Mouse (Mus musculus): ENCODE results near the gene 2010111I01Rik. TPM values are rescaled to one million over a fixed set of nuclear protein-coding genes. Genes with fewer than 3 reads are reported as not detected.

The 2010111I01Rik gene
- polyA plus RNA-seq, 1 experiment from 2014 or later, result 129 TPM

- Histone ChIP-seq H3K9ac (no peak overlapping the region), H3K36me3 (no peaks in the 10 kb centered on the region), H3K4me3 (no peak overlapping the region), H3K9me3 (no peaks in the 10 kb centered on the region), H3K4me1 (peaks cover 21% of the 10 kb centered on the region), H3K27me3 (no peaks in the 10 kb centered on the region), H3K4me2 (no peak overlapping the region), H3K27ac (peak overlapping the region; percentile 16; the same call in 1 of the 2 replicates)
- no peak for ATAC-seq (ENCODE audit: borderline replicate concordance, extremely low read depth, low FRiP score, low TSS enrichment)
- 11% methylated on average over 3 of the region's 3 CpGs for WGBS
Observed at GRCm38 (mm10) chr13:62939371-62939770, 25.3 kb upstream of the 2010111I01Rik start.

DNA sequence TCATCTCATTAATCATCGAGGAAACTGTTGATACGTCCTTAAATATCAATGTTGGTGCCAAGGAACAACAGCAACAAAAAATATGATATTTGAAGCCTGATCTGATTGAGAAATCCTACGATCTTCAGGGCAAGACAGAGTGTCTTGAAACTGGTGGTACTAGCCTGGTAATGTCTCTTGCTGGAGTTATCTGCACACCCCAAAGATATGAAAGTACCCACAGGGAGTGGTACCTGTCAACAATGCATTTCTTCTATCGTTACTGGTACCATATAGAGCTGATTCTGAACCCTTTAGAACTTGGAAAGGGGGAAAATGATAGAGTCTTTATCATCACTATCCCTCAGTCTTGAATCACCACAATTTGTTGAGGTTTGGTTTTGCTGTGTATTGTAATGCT is 24.9 kb upstream of the 2010111I01Rik start:
- Histone ChIP-seq H3K9ac (no peak overlapping the region), H3K9me3 (no peaks in the 10 kb centered on the region), H3K27me3 (no peaks in the 10 kb centered on the region), H3K4me2 (no peak overlapping the region), H3K27ac (no peak overlapping the region), H3K36me3 (no peaks in the 10 kb centered on the region), H3K4me1 (peaks cover 25% of the 10 kb centered on the region), H3K4me3 (no peak overlapping the region)
- 67% methylated on average over 4 of the region's 4 CpGs for WGBS
- ATAC-seq (ENCODE audit: borderline replicate concordance, extremely low read depth, low FRiP score, low TSS enrichment), result no peak

DNA sequence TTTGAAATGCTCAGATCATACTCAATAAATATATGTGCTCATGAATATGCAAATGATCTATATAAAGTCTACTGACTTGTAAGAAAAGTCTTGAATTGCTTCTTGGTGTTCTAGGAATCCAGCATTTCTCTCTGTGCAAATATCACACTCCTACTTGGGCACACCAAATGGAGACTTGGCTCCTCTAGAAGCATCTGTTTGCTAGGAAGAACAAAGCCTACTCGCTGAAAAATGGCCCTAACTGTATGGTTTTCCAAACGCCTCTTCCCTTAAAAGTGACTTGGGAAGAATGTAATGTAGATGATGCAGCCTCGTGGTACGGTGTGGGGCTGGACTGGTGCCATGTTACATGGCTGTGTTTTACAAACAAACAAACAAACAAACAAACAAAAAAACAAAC is 24.0 kb upstream of the 2010111I01Rik start:
- H3K27me3 ChIP-seq, result no peaks in the 10 kb centered on the region
- no peak overlapping the region for H3K27ac ChIP-seq
- ATAC-seq (ENCODE audit: borderline replicate concordance, extremely low read depth, low FRiP score, low TSS enrichment), result no peak
- peaks cover 34% of the 10 kb centered on the region for H3K4me1 ChIP-seq
- H3K36me3 ChIP-seq, result no peaks in the 10 kb centered on the region
- no peak overlapping the region for H3K4me2 ChIP-seq
- no peak overlapping the region for H3K4me3 ChIP-seq
- H3K9ac ChIP-seq, result no peak overlapping the region
- no peaks in the 10 kb centered on the region for H3K9me3 ChIP-seq
- WGBS, result 73% methylated on average over 4 of the region's 4 CpGs

DNA sequence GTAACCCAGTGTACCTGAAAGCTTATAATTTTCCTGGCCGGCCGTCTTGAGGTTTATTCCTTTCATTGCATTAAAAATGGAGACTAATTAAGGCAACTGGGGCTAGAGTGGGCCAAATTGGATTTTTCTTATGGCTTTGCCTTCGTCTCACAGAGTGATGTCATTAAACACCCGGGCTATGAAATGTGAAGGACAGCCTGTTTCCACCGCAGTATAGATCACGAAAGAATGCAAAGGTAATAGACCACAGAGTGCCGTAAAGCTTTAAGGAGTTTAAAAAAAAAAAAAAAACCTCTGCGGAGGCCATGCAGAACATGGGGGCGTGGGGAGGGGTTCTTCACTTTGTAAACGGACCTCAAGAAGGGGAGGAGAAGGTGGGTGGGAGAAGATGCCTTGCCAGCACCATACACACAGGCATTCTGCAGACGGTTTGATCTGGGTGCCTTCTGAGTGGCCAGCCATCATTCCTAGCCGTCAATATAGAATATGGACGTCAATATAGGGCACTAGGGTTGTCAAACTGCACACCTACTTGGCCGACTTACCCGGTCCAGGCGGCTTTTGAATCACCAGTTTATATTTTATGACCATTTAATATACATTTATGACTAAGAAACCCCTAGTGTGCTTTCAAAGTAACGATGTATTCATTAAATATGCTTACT is 23.2 kb upstream of the 2010111I01Rik start:
- Histone ChIP-seq H3K4me1 (peaks cover 38% of the 10 kb centered on the region), H3K9me3 (no peaks in the 10 kb centered on the region), H3K36me3 (no peaks in the 10 kb centered on the region), H3K27me3 (no peaks in the 10 kb centered on the region), H3K4me2 (no peak overlapping the region), H3K9ac (no peak overlapping the region), H3K27ac (no peak overlapping the region), H3K4me3 (no peak overlapping the region)
- WGBS, result 76% methylated on average over 17 of the region's 17 CpGs
- ATAC-seq (ENCODE audit: borderline replicate concordance, extremely low read depth, low FRiP score, low TSS enrichment), result no peak

DNA sequence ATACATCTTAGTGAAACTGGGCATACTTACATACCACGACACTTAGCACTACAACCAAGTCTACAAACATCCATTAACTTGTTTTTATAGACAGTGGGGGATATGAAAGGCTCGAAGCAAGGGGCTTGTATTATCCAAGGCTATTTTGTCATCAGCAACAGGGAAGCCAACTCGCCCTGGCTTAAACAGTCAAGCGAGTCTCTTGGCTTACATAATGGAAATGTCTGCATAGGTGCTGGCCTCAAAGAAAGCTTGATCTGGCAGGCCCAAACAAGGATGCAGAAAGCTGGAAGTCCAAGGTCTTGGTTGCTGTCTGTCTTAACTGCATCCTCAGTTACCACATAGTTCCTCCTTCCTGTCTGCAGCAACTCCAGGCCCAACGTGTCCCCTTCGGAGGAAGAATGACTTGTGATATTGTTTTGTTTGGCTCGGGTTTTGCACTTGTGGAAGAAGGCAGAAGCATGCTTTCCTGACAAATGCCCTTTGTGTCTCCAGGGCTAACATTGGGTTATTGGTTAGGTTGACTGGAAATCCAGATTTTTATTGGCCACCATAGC is 21.3 kb upstream of the 2010111I01Rik start:
- no peak for ATAC-seq (ENCODE audit: borderline replicate concordance, extremely low read depth, low FRiP score, low TSS enrichment)
- H3K9ac ChIP-seq, result no peak overlapping the region

GRCm38 (mm10) chr13:62944109-62944508 is 20.6 kb upstream of the 2010111I01Rik start:
- no peaks in the 10 kb centered on the region for H3K36me3 ChIP-seq
- H3K27me3 ChIP-seq, result no peaks in the 10 kb centered on the region
- 46% methylated on average over 6 of the region's 6 CpGs for whole genome bisulfite sequencing
- H3K4me3 ChIP-seq, result no peak overlapping the region
- ATAC-seq (ENCODE audit: borderline replicate concordance, extremely low read depth, low FRiP score, low TSS enrichment), result no peak
- H3K4me1 ChIP-seq, result peaks cover 42% of the 10 kb centered on the region
- H3K27ac ChIP-seq, result no peak overlapping the region
- no peaks in the 10 kb centered on the region for H3K9me3 ChIP-seq
- H3K9ac ChIP-seq, result no peak overlapping the region
- H3K4me2 ChIP-seq, result peak overlapping the region; percentile 21; the same call in 1 of the 2 replicates

More for the DNA sequence above, 21.3 kb upstream of the 2010111I01Rik start:
- H3K27ac ChIP-seq, result no peak overlapping the region
- H3K4me2 ChIP-seq, result no peak overlapping the region
- H3K4me3 ChIP-seq, result no peak overlapping the region
- H3K27me3 ChIP-seq, result no peaks in the 10 kb centered on the region
- no peaks in the 10 kb centered on the region for H3K9me3 ChIP-seq
- 48% methylated on average over 7 of the region's 7 CpGs for WGBS
- H3K4me1 ChIP-seq, result peaks cover 44% of the 10 kb centered on the region
- no peaks in the 10 kb centered on the region for H3K36me3 ChIP-seq

GRCm38 (mm10) chr13:62949560-62950188 is 15.0 kb upstream of the 2010111I01Rik start:
- 26% methylated on average over 4 of the region's 4 CpGs for WGBS
- peak; percentile 73 for ATAC-seq (ENCODE audit: borderline replicate concordance, extremely low read depth, low FRiP score, low TSS enrichment)
- Histone ChIP-seq H3K4me2 (no peak overlapping the region), H3K36me3 (no peaks in the 10 kb centered on the region), H3K4me3 (no peak overlapping the region), H3K4me1 (peaks cover 47% of the 10 kb centered on the region), H3K27ac (peak overlapping the region; percentile 69), H3K9ac (no peak overlapping the region), H3K27me3 (no peaks in the 10 kb centered on the region), H3K9me3 (no peaks in the 10 kb centered on the region)

GRCm38 (mm10) chr13:62951606-62952005 is 13.1 kb upstream of the 2010111I01Rik start:
- 65% methylated on average over 1 of the region's 1 CpGs for WGBS
- no peak overlapping the region for H3K4me2 ChIP-seq
- H3K4me3 ChIP-seq, result no peak overlapping the region
- no peak overlapping the region for H3K9ac ChIP-seq
- no peaks in the 10 kb centered on the region for H3K9me3 ChIP-seq
- no peaks in the 10 kb centered on the region for H3K36me3 ChIP-seq
- no peak for ATAC-seq (ENCODE audit: borderline replicate concordance, extremely low read depth, low FRiP score, low TSS enrichment)
- no peaks in the 10 kb centered on the region for H3K27me3 ChIP-seq
- H3K27ac ChIP-seq, result peak overlapping the region; percentile 75
- peaks cover 32% of the 10 kb centered on the region for H3K4me1 ChIP-seq

DNA sequence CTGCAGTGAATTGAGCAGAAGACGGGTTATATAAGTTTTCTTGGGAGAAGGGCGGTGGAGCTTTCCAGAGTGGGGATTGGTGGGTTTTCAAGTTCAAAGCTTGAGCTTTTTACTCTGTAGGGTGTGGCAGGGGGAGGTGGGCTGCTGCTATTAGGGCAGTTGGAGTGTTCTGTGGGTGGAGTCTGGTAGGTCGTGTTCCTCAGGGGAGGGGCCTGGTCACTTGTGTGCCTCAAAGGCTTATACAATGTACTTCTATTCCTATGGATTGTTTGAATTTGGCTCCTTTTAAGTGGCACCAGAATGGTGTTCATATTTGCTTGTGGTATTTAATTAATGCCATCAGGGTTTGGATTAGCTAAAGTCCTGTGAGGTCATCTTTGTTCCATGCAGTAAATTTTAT is 12.6 kb upstream of the 2010111I01Rik start:
- H3K9ac ChIP-seq, result no peak overlapping the region
- peaks cover 27% of the 10 kb centered on the region for H3K4me1 ChIP-seq
- H3K4me2 ChIP-seq, result no peak overlapping the region
- WGBS, result 63% methylated on average over 3 of the region's 3 CpGs
- peak overlapping the region; percentile 75 for H3K27ac ChIP-seq
- no peaks in the 10 kb centered on the region for H3K36me3 ChIP-seq
- H3K27me3 ChIP-seq, result no peaks in the 10 kb centered on the region
- H3K9me3 ChIP-seq, result no peaks in the 10 kb centered on the region
- H3K4me3 ChIP-seq, result no peak overlapping the region
- ATAC-seq (ENCODE audit: borderline replicate concordance, extremely low read depth, low FRiP score, low TSS enrichment), result peak; percentile 73

- WGBS, result 46% methylated on average over 3 of the region's 3 CpGs
- no peak overlapping the region for H3K9ac ChIP-seq
- H3K4me1 ChIP-seq, result peaks cover 27% of the 10 kb centered on the region
- no peaks in the 10 kb centered on the region for H3K27me3 ChIP-seq
- H3K36me3 ChIP-seq, result no peaks in the 10 kb centered on the region
- H3K9me3 ChIP-seq, result no peaks in the 10 kb centered on the region
- H3K4me2 ChIP-seq, result no peak overlapping the region
- H3K27ac ChIP-seq, result peak overlapping the region; percentile 75
- no peak overlapping the region for H3K4me3 ChIP-seq
- ATAC-seq (ENCODE audit: borderline replicate concordance, extremely low read depth, low FRiP score, low TSS enrichment), result no peak
Observed at GRCm38 (mm10) chr13:62952624-62953023, 12.1 kb upstream of the 2010111I01Rik start.

DNA sequence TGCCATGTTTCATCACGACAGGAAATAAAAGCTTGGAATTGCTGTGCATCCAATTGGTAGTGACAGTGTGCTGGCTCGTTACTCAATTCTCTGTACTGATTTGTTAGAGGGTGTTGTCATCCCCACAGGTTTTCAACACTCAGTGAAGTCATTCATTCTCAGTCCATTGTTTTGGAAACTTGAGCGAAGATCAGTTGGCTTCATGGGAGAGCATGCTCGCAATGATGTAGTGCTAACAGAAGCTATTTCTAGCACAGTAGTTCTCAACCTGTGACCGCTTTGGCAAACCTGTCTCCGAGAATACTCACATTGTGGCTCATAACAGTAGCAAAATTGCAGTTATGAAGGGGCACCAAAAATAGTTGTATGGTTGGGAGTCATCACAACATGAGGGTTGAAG is 8.7 kb upstream of the 2010111I01Rik start:
- no peak overlapping the region for H3K27ac ChIP-seq
- H3K4me3 ChIP-seq, result no peak overlapping the region
- no peak overlapping the region for H3K4me2 ChIP-seq
- no peaks in the 10 kb centered on the region for H3K9me3 ChIP-seq
- peaks cover 24% of the 10 kb centered on the region for H3K4me1 ChIP-seq
- 86% methylated on average over 6 of the region's 6 CpGs for WGBS
- H3K9ac ChIP-seq, result no peak overlapping the region
- ATAC-seq (ENCODE audit: borderline replicate concordance, extremely low read depth, low FRiP score, low TSS enrichment), result no peak
- no peaks in the 10 kb centered on the region for H3K36me3 ChIP-seq
- H3K27me3 ChIP-seq, result no peaks in the 10 kb centered on the region

- H3K9ac ChIP-seq, result no peak overlapping the region
- WGBS, result 43% methylated on average over 10 of the region's 10 CpGs
Observed at GRCm38 (mm10) chr13:62956776-62957175, 7.9 kb upstream of the 2010111I01Rik start.

More at GRCm38 (mm10) chr13:62956776-62957175, 7.9 kb upstream of the 2010111I01Rik start:
- Histone ChIP-seq H3K27ac (no peak overlapping the region), H3K9me3 (no peaks in the 10 kb centered on the region), H3K36me3 (no peaks in the 10 kb centered on the region), H3K4me1 (peaks cover 21% of the 10 kb centered on the region), H3K27me3 (no peaks in the 10 kb centered on the region), H3K4me3 (no peak overlapping the region), H3K4me2 (no peak overlapping the region)
- ATAC-seq (ENCODE audit: borderline replicate concordance, extremely low read depth, low FRiP score, low TSS enrichment), result no peak
